Mouse (Mus musculus): ENCODE results near the gene Pctp.

Gene Pctp

DNA sequence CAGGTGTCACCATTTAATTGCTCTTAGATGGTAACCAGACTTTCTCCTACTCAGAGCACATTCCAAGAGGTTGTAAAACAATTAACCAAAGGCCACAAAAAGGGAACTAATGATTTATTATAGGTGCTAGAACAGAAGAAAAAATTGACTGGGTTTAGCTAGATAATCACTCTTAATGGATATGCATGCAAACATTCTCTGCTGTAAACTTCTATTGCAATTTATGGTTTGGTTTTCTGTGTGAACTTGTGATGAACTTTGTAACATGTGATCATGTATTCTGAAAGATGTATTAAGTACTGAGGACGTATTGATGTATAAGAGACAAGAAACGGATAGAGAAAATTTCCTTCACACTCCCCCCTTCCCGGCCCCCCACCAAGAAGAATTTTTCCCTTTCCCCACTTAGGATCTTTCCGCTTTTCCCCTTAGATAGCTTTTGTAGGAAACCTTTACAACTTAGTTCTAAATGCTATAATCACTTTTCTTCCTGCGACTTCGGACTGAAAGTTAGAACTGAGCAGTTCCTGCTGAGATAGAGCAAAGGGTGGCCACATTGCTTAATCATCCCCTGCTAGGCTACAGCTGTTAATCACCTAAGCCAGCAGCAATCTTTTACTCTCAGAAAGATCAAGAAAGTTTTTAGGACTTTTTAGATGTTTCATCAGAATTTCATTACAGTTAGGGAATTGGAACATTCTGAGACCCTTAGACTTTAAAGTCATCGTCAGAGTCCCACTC is 5.3 kb upstream of the Pctp start:
- DNase-seq (ENCODE audit: low spot score) = no peak

DNA sequence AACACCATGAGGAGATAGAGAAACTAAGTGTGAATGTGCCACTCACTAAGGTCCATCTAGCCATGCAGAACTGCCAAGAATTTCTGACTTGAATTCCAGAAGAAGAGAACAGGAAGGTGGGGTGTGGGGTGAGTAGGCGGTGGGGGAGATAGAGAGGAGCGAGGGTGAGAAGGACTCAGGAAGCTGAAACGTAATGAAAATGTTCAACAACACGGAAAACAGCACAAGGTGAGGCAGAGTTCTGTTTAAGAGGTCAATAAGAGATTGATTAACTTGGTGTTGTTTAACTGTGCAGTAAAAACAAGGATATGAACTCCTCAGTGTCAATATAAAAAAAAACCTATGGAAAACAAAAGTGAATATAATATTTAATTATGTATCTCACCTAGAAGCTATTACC is 3.4 kb upstream of the Pctp start:
- no peak for DNase-seq (ENCODE audit: low spot score)

DNA sequence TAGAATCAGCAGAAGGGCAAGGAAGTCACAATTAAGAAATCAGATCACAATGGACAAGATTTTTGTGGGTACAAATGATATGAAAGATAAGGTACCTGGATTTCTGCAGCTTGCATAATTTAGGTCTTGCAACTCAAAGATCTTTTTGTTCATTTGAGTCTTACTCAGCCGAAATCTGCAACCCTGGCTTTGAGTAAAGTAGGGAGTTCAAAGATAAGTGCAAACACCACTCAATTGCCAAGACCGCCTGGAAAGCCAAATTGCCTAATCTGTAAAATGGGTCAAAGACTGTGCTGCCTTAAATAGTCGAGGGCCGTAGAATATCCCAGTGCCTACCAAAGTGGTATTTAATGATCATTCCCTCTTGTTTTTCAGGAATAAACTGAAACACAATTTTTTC is 692 bp upstream of the Pctp start:
- no peak for DNase-seq (ENCODE audit: low spot score)

DNA sequence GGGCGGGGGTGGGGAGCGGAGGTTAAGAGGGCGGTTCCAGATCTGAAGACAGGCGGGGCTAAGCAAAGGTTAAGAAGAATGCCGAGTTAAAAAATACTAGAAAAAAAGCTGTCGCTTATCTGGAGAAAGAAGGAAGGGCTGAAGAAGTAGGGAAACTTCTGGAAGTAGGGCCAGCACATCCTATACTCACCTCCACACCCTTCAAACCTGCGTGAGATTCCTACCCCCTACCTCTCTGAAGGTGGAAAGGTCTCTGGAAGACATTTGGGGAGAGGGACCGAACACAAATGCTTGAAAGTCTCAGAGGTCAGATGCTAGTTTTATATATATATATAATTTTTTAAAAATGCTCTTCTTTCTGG is 274 bp upstream of the Pctp start:
- no peak for DNase-seq (ENCODE audit: low spot score)

DNA sequence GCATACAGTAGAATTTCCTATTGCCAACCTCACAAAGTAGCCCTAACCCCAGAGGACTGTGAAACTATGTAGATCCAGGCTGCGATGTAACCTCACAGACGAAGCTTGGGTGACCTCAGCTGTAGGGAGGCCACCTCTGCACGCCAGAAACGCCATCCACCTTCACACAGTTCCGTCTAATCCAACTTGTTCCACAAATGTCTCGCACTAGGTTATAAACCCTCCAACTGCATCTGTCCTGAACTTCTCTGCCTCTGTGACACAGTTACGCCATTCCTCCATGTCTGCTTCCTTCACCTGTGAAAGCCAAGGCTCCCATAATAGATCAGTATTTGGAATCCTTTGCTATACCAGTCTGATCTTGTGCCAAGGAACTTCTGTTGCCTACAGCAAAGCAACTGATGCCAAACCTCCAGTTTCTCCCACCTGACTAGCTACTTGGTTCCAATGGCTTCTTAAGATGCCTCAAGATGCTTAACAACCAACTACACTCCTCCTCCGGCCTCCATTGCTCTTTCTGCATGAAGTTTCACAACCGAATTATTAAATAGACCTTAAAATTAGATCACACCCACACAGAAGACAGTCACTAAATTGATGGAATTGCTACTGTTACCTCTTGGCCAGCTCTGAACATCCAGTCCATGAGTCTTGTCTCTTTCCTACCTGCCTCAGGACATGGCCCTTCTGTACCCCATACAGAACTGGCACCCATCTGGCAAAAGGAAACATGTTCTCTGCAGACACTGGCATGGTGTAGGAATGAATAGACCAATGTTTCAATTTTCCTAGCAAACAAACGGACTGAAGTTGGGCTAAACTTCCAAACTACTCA is 1.1 kb downstream of the Pctp start:
- DNase-seq (ENCODE audit: low spot score) = no peak

DNA sequence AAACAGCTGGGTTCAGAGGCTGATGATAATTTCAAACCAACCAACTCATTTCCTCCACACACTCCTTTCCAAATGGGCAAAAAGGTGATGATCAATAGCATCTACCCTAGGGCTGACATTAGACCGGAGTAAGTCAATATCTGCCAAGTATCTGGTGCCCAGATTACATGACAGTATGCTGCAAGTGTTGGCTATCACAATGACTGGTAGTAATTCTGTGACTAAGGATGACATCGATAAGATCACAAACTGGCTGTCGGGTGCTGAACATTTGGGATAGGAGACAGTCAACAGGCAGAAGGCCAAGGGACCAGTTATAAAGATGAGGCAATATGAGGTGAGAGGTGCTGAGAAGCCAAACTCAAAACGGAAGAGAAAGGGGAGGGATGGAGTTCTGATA is 2.0 kb downstream of the Pctp start:
- DNase-seq (ENCODE audit: low spot score) = no peak

DNA sequence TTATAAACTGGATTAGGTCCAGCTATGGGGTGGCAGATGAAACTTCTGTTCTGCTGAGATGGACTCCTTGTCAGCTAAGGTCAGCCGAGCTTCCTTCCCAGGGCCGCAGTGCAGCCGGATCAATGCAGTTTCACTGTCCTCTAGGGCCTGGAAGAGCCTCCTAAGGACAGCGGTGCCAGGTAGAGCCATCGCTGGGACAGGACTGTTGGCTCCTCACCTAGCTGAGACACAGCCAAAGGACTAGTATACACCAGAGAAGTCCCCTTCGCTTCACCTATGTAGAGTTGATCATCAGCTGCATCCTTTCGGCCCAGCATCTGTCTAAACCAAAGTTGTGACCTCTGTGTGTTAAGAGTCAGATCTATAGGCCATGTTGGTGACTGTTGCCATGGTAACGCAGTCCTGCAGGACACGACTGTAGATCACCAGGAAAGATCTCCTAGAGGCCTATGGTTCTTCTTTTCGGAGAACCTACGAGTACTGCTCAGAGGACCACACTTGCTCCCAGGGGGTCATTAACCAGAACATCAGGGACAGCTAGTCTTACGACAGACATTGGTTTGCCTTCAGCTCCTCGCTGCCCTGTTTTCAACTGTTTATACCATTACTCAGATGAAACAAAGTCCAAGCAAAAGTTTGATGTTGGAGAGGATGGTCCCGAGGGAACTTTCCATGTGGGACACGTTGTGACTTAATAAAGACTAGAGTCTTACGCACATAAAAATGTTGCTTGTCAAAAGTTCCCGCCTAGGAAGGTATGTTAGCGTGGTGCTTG is 3.5 kb downstream of the Pctp start:
- DNase-seq (ENCODE audit: low spot score) = no peak

DNA sequence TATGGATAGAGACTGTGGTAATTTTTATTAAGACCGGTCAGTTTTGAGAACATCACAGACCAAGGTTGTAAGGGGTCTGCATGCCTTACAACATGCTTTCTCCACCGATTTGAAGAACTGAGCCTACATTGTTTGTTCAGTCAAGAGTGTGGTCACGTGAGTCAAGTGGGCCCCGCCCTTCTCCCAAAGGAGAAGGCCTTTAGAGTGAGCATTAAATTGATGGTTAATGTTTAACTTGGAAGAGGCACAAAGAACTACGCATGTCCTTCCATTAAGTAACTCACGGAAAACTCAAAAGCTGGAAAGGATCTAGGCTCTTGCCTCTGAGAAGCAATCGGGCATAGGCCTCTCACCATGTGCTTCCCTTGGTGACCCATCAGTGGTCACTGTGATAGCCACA is 5.8 kb downstream of the Pctp start:
- DNase-seq (ENCODE audit: low spot score) = no peak

DNA sequence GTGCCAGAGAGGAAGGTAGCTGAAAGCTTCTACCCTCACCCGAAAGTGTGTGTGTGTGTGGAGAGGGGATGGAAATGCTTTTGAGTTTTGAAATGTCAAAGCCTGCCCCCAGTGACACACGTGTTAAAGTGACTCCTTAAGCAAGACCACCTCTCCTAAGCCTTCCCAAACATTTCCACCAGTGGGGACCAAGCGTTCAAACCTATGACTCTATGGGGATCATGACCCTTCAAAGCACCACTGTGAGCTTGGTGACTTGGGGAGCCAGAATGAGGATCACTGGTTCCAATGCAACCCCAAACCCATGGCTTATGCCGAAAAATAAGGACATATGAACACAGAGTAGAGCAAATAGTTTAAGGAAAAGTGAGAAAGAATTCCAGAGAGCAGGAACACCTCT is 6.3 kb downstream of the Pctp start:
- no peak for DNase-seq (ENCODE audit: low spot score)

DNA sequence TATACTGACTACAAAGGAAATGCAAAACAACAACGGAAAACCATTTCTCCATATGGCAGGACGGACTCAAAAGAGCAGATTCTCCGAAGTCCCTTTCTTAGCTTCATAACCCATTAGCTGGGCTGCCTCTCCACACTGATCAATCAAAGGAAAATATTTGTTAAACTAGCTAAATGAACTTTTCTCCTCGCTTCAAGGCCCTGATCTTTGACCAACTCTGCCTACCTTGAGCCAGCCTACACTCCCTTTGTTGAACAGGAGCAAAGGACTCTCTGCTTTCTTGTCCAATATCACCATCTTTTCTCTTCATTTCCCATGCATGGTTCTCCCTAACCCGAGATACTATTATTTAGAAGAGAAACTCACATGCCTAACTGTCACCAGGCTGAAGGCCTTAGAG is 7.1 kb downstream of the Pctp start:
- no peak for DNase-seq (ENCODE audit: low spot score)

DNA sequence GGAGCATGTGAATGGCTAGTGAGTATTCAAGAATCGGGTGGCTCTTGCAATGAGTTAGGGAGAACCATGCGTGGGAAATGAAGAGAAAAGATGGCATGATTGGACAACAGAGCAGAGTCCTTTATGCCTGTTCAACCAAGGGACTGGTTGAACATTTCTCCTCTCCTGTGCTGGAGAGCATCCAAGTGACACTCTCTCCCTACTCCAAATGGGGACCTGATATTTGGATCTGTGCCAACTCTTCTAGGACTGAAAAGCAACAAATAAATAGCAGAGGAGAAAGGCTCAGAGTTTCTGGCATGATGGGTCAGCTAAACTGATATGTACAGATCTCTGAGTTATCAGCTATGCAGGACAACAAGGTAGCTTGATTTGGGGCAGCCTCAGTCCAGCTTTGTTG is 8.0 kb downstream of the Pctp start:
- no peak for DNase-seq (ENCODE audit: low spot score)

DNA sequence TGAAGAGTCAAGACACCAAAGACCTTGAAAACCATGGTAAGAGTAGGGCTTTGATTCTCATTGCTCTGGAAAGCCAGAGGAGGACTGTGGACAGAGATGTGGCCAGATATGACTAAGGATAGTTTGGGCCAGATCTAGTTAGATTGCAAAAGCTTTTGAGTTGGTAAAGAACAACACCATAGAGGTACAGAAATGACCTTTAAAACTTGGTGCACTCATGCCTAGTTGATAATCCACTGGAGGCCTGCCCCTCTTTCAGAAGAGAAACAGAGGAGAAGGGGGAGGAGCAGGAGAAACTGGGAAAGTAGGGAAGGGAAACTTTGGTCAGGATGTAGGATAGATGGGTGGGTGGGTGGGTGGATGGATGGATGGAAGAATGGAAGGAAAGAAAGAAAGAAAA is 11.0 kb downstream of the Pctp start:
- DNase-seq (ENCODE audit: low spot score) = no peak

DNA sequence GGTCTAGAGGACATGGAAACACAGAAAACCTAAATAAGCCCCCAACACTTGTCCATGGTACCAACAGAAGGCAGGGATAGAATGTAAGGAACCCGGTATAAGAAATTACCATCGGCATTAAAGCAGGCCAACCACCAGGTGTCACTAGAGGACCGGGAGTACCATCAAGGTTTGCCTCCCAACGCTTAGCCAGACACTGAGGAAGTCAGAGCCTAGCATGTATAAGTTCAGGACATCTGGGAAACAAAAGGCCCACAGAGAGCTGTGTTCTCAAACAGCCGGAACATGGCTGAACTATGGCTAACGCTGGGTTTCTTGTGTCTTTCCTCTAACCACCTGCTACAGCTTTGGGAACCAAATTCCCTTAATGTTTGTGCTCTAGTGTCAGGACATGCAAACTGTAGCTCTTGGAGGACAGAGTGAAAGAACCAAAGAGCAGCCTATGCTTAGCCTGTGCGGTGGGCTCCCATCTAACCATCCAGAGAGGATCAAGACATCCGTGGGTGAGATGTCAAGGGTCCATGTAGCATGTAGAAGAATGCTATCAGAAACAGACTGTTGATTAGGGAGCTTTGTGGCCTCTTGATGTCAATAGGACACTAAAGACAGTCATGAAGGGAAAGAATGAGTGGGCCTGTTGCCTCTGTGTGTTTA is 13.6 kb downstream of the Pctp start:
- peak; percentile 14 for DNase-seq (ENCODE audit: low spot score)

DNA sequence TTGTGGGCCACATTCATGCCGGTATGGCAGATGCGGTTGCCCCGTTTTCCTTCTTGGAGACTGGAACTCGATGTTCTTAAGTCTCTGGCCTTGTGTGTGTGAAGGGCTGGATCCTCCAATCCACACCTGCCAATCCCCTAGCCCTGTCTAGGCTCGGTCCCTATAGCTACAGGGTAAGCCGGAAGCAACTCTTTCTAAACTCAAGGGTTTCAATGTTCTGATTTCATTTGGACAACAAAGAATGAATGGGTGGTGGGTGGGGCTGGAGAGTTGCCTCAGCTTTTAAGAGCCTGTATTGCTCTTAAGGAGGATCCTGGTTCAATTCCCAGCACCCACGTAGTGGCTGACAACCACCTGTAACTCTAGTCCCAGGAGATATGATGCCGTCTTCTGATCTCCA is 16.2 kb downstream of the Pctp start:
- DNase-seq (ENCODE audit: low spot score) = no peak

DNA sequence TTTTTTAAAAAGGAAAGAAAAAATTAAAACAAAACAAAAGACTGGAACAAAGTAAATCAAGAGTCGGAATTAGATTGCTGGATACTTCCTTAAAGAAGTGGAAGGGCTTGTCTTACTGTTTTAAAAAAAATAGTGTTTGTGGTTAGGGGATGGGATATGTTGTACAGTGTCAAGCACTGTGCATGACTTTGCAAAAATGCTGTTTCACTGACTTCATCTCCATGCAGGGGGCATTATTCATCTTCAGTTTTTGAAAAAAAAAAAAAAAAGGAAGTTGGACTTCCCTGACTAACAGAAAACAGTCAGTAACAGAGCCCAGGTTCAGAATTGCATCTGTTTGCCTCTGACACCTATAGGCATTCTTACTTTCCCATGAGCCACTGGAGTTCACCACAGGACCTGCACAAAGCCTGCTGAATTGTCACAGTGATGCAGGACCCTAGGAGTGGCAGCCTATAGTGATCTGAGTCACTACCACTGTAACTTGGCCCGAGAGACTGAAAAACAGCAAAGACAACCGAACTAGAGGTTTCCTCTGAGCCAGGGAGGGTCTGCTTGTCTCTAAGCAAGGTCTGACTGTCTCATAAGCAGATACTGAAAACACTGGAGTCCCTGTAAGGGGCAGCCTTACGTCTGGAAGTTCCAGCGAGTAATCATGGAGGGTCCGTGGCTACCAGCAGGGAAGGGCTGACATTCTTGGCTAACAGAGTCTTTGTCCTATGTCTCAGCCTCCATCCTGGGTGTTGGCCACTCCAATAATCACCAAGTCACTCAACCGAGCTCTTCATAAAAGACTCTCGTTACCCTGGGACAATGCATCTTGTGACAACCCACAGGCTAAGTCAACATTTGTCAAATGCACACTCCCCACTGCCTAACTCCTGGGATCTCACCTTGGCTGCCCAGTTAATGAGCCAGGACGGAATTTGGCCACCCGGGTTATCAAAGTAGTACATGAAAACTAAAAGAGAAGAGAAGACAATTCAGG is 17.2 kb downstream of the Pctp start:
- no peak for DNase-seq (ENCODE audit: low spot score)

DNA sequence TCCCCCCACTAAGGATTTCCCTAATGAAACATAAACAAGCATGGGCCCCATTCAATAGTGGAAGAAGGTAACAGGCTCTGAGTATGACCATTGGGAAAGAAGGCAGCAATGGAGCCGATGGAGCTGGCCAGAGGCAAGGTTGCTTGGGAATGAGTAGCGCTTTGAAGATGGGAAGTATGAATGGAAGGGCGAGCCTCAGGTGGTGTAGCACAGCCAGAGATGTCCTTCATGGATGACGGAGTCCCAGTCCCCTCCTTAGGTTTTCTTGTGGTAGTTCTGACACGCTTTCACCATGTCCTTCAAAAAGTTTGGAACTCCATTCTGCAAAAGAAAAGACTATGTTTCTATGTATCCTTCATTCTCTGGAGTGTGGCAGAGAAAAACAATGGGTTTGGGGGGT is 18.3 kb downstream of the Pctp start:
- no peak for DNase-seq (ENCODE audit: low spot score)

DNA sequence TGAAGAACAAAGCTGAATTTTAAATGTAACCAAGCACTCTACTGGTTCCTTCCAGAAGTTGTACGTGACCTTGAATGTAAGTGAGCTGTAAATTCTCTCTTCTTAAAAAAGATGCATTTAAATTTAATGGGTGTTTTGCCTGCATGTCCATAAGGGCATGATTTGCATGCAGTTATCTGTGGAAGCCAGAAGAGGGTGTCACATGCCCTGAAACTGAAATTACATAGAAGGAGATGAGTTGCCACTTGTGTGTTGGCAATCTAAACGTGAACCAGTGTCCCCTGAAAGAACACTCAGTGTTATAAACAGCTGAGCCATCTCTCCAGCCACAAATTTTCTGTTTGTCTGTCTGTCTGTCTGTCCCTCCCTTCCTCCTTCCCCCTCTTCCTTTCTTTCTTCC is 19.8 kb downstream of the Pctp start:
- DNase-seq (ENCODE audit: low spot score) = no peak

DNA sequence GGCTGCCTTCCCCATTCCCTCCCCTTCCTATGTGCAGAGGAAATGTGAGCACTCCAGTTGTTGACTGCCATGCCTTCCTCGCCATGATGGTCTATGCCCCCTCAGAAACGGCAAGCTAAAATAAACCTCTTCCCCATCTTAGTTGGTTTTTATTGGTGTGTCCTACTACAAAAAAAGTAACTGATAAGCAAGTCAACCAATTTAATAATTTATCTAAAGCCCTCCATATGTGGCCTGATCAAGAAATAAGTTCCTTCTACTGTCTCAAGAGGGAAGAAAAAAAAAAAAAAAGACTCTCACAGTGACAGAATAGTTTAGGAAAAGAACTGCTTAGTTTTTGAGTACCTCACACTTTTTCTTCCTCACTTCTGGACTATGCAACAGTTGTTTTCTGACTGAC is 22.6 kb downstream of the Pctp start:
- DNase-seq (ENCODE audit: low spot score) = no peak

DNA sequence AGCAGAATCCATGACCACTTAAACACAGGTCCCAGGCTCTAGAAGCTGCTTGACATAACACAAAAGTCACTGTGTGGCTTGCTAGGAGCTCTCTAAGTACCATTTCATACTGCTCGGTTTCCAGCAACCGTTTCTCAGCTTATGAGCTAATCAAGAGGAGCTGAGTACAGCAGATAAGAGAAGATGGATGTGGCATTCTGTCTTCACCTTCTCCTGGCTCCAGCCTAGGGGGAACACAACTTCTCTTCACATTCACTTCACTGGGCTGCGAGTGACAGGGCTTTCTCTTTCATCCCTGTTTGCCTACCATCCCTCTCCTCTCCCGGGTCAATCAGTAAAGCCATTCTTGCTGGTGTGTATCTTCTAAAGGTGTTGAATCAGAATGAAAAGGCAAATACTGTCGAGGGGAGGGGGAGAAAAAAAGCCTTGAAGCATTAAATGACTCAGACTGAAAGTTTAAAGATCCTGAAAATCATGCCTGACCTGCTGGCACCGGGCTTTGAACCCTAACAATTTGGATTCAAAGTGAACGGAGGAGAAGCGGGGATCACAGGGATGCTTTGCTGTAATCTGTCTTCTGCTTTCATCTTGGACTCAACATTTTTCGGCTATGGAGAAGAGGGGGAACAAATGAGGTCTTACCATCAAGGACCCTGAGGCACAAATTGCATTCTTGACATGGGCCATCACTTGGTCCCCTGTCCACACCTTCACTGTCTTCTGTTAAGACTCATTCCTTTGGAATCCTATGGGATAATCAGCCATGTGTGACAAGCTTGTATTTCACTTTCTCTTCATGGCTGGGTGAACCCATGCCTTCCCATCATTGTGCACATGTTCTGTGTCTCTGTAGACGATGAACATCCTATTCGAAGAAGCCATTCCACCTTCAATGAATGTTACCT is 23.5 kb downstream of the Pctp start:
- no peak for DNase-seq (ENCODE audit: low spot score)

DNA sequence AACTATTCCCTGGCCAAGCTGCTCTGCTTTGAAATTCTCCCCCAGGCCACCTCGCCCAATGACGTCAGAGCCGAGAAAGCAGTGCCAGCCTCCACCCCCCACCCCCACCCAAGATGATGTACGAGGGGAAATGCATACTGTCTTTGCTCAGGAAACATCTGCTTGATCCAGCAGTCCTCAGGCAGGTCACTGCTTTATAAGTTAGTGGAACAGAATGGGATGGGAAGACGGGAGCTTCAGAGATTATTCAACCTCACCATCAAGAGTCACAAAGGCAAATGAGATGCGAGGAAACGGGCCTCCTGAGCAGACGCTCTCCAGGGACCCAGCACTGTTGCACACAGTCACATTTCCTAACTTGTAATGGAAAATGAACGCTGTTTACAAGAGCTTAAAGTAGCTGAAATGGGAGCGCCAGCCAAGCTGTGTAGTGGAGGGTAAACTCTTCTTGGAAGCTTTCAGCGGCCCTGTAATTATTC is 24.3 kb downstream of the Pctp start:
- no peak for DNase-seq (ENCODE audit: low spot score)
